Mouse (Mus musculus): Measurements from ENCODE around the gene Wipi1. TPM values are rescaled to one million over a fixed set of nuclear protein-coding genes. Genes with fewer than 3 reads are reported as not detected.
A peak's percentile ranks its signal among the peaks of the same experiment; 100 is the strongest.

Wipi1 gene
- total and polyA plus RNA-seq, 3 experiments = 74.6 to 110 (median 92.3) TPM

- peaks cover 25% of the 10 kb centered on the region for H3K4me1 ChIP-seq (ENCODE audit: control insufficient read depth, insufficient read depth, low read length)
- H3K36me3 ChIP-seq (ENCODE audit: control insufficient read depth, insufficient read depth, low read length) = peaks cover 40% of the 10 kb centered on the region
- 8% methylated on average over 6 of the region's 6 CpGs for WGBS
- peak overlapping the region; percentile 99 for H3K27ac ChIP-seq
- DNase-seq = no peak
- TF ChIP-seq POLR2A (IDR thresholded peaks at IDR 0.05; ENCODE audit: insufficient read depth, low read depth, low read length) = no peak
- TF ChIP-seq EP300 (IDR thresholded peaks at IDR 0.05; ENCODE audit: insufficient read depth, low read depth, low read length) = no peak
- TF ChIP-seq CTCF (IDR thresholded peaks at IDR 0.05) = no peak
- intact Hi-C loops (cut with DNase I) = loop anchor here (2.0 to 5.0 kb wide), 2 partner anchors 14 to 40 kb away; partner anchors contain the start of gene Wipi1
- H3K79me2 ChIP-seq (replicated peaks; ENCODE audit: control insufficient read depth, insufficient read depth, low read length) = peaks cover 8% of the 10 kb centered on the region
- no peaks in the 10 kb centered on the region for H3K27me3 ChIP-seq (ENCODE audit: control insufficient read depth, insufficient read depth, low read length)
- peak overlapping the region; percentile 90 for H3K4me3 ChIP-seq
- peak overlapping the region; percentile 57; the same call in 1 of the 2 replicates for H3K9ac ChIP-seq (ENCODE audit: low read depth, low read length)
These were observed 40.7 kb upstream of the Wipi1 start for GRCm38 (mm10) chr11:109652505-109652904.

GRCm38 (mm10) chr11:109651566-109652024 is 39.8 kb upstream of the Wipi1 start:
- TF ChIP-seq EP300 (IDR thresholded peaks at IDR 0.05; ENCODE audit: insufficient read depth, low read depth, low read length) (no peak), POLR2A (IDR thresholded peaks at IDR 0.05; ENCODE audit: insufficient read depth, low read depth, low read length) (no peak), CTCF (IDR thresholded peaks at IDR 0.05) (no peak)
- WGBS = under 1% methylated on average over 21 of the region's 21 CpGs
- peak; percentile 39 to 55 for DNase-seq
- Histone ChIP-seq H3K27me3 (ENCODE audit: control insufficient read depth, insufficient read depth, low read length) (no peaks in the 10 kb centered on the region), H3K4me1 (ENCODE audit: control insufficient read depth, insufficient read depth, low read length) (peaks cover 25% of the 10 kb centered on the region), H3K27ac (peak overlapping the region; percentile 99), H3K9ac (ENCODE audit: low read depth, low read length) (peak overlapping the region; percentile 97), H3K79me2 (replicated peaks; ENCODE audit: control insufficient read depth, insufficient read depth, low read length) (peaks cover 6% of the 10 kb centered on the region), H3K4me3 (peak overlapping the region; percentile 90), H3K36me3 (ENCODE audit: control insufficient read depth, insufficient read depth, low read length) (peaks cover 35% of the 10 kb centered on the region)
- intact Hi-C loops (cut with DNase I) = loop anchor here (2.0 to 5.0 kb wide), 3 partner anchors 15 to 39 kb away; partner anchors contain the start of gene Wipi1

GRCm38 (mm10) chr11:109650788-109651565 is 39.2 kb upstream of the Wipi1 start:
- WGBS = under 1% methylated on average over 90 of the region's 90 CpGs
- no peaks in the 10 kb centered on the region for H3K27me3 ChIP-seq (ENCODE audit: control insufficient read depth, insufficient read depth, low read length)
- peak overlapping the region; percentile 97 for H3K9ac ChIP-seq (ENCODE audit: low read depth, low read length)
- peaks cover 29% of the 10 kb centered on the region for H3K36me3 ChIP-seq (ENCODE audit: control insufficient read depth, insufficient read depth, low read length)
- peak; percentile 96 for DNase-seq
- intact Hi-C loops (cut with DNase I) = loop anchor here (2.0 to 5.0 kb wide), 2 partner anchors 28 to 39 kb away; partner anchors contain the start of gene Wipi1
- peak overlapping the region; percentile 99 for H3K27ac ChIP-seq
- TF ChIP-seq CTCF (IDR thresholded peaks at IDR 0.05) (no peak), EP300 (IDR thresholded peaks at IDR 0.05; ENCODE audit: insufficient read depth, low read depth, low read length) (0 out of 2 replicates have a peak, but pooled peaks have one; percentile 31), POLR2A (IDR thresholded peaks at IDR 0.05; ENCODE audit: insufficient read depth, low read depth, low read length) (peak; percentile 91)
- H3K4me1 ChIP-seq (ENCODE audit: control insufficient read depth, insufficient read depth, low read length) = peaks cover 22% of the 10 kb centered on the region
- H3K4me3 ChIP-seq = peak overlapping the region; percentile 90
- H3K79me2 ChIP-seq (replicated peaks; ENCODE audit: control insufficient read depth, insufficient read depth, low read length) = peaks cover 3% of the 10 kb centered on the region

- 2% methylated on average over 31 of the region's 31 CpGs for WGBS
- Histone ChIP-seq H3K27ac (peak overlapping the region; percentile 99), H3K9ac (ENCODE audit: low read depth, low read length) (peak overlapping the region; percentile 36), H3K79me2 (replicated peaks; ENCODE audit: control insufficient read depth, insufficient read depth, low read length) (peaks cover 3% of the 10 kb centered on the region), H3K4me1 (ENCODE audit: control insufficient read depth, insufficient read depth, low read length) (peaks cover 22% of the 10 kb centered on the region), H3K4me3 (peak overlapping the region; percentile 90), H3K36me3 (ENCODE audit: control insufficient read depth, insufficient read depth, low read length) (peaks cover 21% of the 10 kb centered on the region), H3K27me3 (ENCODE audit: control insufficient read depth, insufficient read depth, low read length) (no peaks in the 10 kb centered on the region)
- intact Hi-C loops (cut with DNase I) = loop anchor here (2.0 to 5.0 kb wide), 2 partner anchors 27 to 38 kb away; partner anchors contain the start of gene Wipi1
- TF ChIP-seq CTCF (IDR thresholded peaks at IDR 0.05) = no peak
- peak; percentile 64 for TF ChIP-seq POLR2A (IDR thresholded peaks at IDR 0.05; ENCODE audit: insufficient read depth, low read depth, low read length)
- no peak for TF ChIP-seq EP300 (IDR thresholded peaks at IDR 0.05; ENCODE audit: insufficient read depth, low read depth, low read length)
- DNase-seq = peak; percentile 81 to 85
These were observed 38.4 kb upstream of the Wipi1 start for GRCm38 (mm10) chr11:109649975-109650701.

- H3K4me3 ChIP-seq = peak within 1 kb of the TSS; percentile 90
- no peak for DNase-seq
- peak within 1 kb of the TSS; percentile 36 for H3K9ac ChIP-seq (ENCODE audit: low read depth, low read length)
- peaks cover 3% of the 10 kb centered on the region for H3K79me2 ChIP-seq (replicated peaks; ENCODE audit: control insufficient read depth, insufficient read depth, low read length)
- peaks cover 19% of the 10 kb centered on the region for H3K4me1 ChIP-seq (ENCODE audit: control insufficient read depth, insufficient read depth, low read length)
- peaks cover 12% of the 10 kb centered on the region for H3K36me3 ChIP-seq (ENCODE audit: control insufficient read depth, insufficient read depth, low read length)
- H3K27ac ChIP-seq = peak within 1 kb of the TSS; percentile 99
- intact Hi-C loops (cut with DNase I) = no loop called here
- no peaks in the 10 kb centered on the region for H3K27me3 ChIP-seq (ENCODE audit: control insufficient read depth, insufficient read depth, low read length)
- WGBS = 6% methylated on average over 8 of the region's 8 CpGs
- no peak for TF ChIP-seq POLR2A (IDR thresholded peaks at IDR 0.05; ENCODE audit: insufficient read depth, low read depth, low read length)
- TF ChIP-seq CTCF (IDR thresholded peaks at IDR 0.05) = no peak
- TF ChIP-seq EP300 (IDR thresholded peaks at IDR 0.05; ENCODE audit: insufficient read depth, low read depth, low read length) = no peak
These were observed 37.4 kb upstream of the Wipi1 start, which contains the start of gene Prkar1a for GRCm38 (mm10) chr11:109649206-109649605. TSS of gene Prkar1a (plus strand) at chr11:109649405.

Measured in heart, adult 2 months (tissue).